Mouse (Mus musculus): Measurements from ENCODE around the gene Cct8l1.

DNA sequence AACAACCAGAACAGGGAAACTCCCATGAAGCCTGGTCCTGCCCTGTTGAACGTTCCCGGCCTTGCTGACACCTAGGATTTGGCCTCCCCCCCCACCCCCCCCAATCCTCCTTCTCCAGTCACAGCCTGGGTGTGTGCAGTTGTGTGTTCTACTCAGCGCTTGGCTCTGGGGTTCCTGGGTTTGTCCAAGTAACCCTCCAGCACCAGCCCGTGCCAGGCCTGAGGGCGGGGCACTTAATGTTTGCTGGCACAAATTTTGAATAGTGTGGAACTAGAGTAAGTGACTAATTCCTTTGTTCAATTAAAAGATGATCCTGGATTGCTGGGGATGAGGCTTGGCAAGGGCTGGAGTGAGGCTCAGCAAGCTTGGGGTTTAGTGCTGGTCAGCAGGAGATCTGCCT, 28.7 kb downstream of the Cct8l1 start:
- TF ChIP-seq POLR2A (IDR thresholded peaks at IDR 0.05; ENCODE audit: control insufficient read depth, low read depth, low read length) (no peak), CTCF (IDR thresholded peaks at IDR 0.05; ENCODE audit: control insufficient read depth, insufficient read depth, insufficient replicate concordance, low read depth, low read length) (no peak)
